Mouse (Mus musculus): Measurements from ENCODE around the gene Defa25.
"Not testable (repeated sequence)": the region's sequence is repeated elsewhere in the genome, so short reads cannot be mapped to it uniquely, and the experiment has no call there.

- not testable (repeated sequence) for TF ChIP-seq MAFK (IDR thresholded peaks at IDR 0.05; ENCODE audit: insufficient read depth, low read depth, low read length); ZNF384 (IDR thresholded peaks at IDR 0.05; ENCODE audit: low read depth, low read length); CHD2 (IDR thresholded peaks at IDR 0.05; ENCODE audit: low read depth, low read length)
Observed at GRCm38 (mm10) chr8:21054747-21055146, 29.5 kb upstream of the Defa25 start, which contains the start of gene Defa23.

Measured in ES-E14 (cell line).